Mouse (Mus musculus) ES-Bruce4 (cell line): Measurements from ENCODE around the gene Gsdma2.

ENCODE experiments used
- CTCF ChIP-seq: IDR thresholded peaks from one replicate; pipeline ENCODE4 v1.8.1; 2011; ENCODE audit warnings: low read depth, low read length
- POLR2A ChIP-seq: IDR thresholded peaks from one replicate; pipeline ENCODE4 v1.8.1; 2011; ENCODE audit warnings: low read length; ENCODE audit not compliant: insufficient read depth

DNA sequence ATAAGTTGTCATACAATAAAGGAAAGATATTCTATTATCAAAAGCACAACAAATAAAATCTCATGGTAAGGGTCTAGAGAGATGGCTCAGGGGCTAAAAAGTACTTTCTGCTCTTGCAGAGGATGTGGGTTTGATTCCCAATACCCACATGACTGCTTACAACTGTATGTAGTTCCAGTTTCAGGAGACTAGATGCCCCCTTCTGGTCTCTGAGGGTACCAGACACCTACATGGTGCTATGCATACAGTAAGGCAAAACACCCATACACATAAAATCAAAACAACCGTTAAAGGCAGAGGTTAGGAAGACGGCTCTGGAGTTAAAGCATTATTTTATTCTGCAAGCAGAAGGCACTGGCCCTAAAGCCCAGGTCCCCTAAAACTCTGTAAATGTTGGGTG lies 42.6 kb upstream of the Gsdma2 start:
- TF ChIP-seq CTCF (no peak), POLR2A (no peak)
